In genomic region chr16:15113131-15113530, GRCm38 (mm10) we compare ENCODE assay signal across 28 mouse cellular contexts.
"Had no signal": no experiment of that assay in that cellular context is flagged by ENCODE, and none has a peak within 500 bp of the region (broad histone marks: within the 10 kb centered on the region; RNA-seq: fewer than 3 reads in every experiment).

No protein-coding gene starts in this region.

- H3K4me3 ChIP-seq: gastrocnemius, adult 2 months; heart, adult 2 months; heart, embryonic 12.5 days; hindbrain, embryonic 10.5 days; hindbrain, embryonic 12.5 days; intestine, embryonic 15.5 days; layer of hippocampus, adult 2 months; left cerebral cortex, adult 2 months; limb, embryonic 10.5 days; limb, embryonic 12.5 days; liver, embryonic 13.5 days; liver, embryonic 15.5 days had no signal

- DNase-seq: gastrocnemius, adult 2 months; gastrocnemius, postnatal 10 days; gastrocnemius, postnatal 25 days; heart, adult 11 months; heart, adult 2 months; heart, postnatal 10 days; heart, postnatal 4 days; kidney, adult 18-20 months; kidney, adult 8-10 months; kidney, postnatal 10 days; kidney, postnatal 25 days; kidney, postnatal 4 days; liver; liver, embryonic 13.5 days; liver, postnatal 0 days had no signal

- H3K36me3 ChIP-seq: heart, embryonic 12.5 days; hindbrain, embryonic 10.5 days; hindbrain, embryonic 12.5 days; intestine, embryonic 15.5 days; limb, embryonic 10.5 days; limb, embryonic 12.5 days; liver, embryonic 13.5 days; liver, embryonic 15.5 days had no signal

- ATAC-seq: hindbrain, embryonic 16.5 days; inflammation-experienced regulatory T-cells, adult 6 months; intestine, embryonic 15.5 days; intestine, postnatal 0 days; liver, postnatal 0 days had no signal

- H3K4me1 ChIP-seq: hindbrain, embryonic 10.5 days; hindbrain, embryonic 12.5 days; liver, embryonic 13.5 days; liver, embryonic 15.5 days had no signal

- H3K27me3 ChIP-seq: heart, embryonic 12.5 days; hindbrain, embryonic 12.5 days; intestine, embryonic 15.5 days; limb, embryonic 12.5 days; liver, embryonic 13.5 days; liver, embryonic 15.5 days had no signal

- H3K27ac ChIP-seq: gastrocnemius, adult 2 months; heart, adult 2 months; hindbrain, embryonic 10.5 days; hindbrain, embryonic 12.5 days; hindbrain, embryonic 14.5 days; intestine, embryonic 15.5 days; layer of hippocampus, adult 2 months; left cerebral cortex, adult 2 months; liver, embryonic 13.5 days; liver, embryonic 15.5 days had no signal

- H3K9me3 ChIP-seq: heart, embryonic 12.5 days; hindbrain, embryonic 10.5 days; hindbrain, embryonic 12.5 days; intestine, embryonic 15.5 days; limb, embryonic 10.5 days; liver, embryonic 13.5 days; liver, embryonic 15.5 days had no signal
